Mouse (Mus musculus) frontal cortex, postnatal 10 days (tissue): ENCODE results near the gene Tmem81.

Experiments
- DNase-seq, 2 experiments: peaks; one replicate each; pipeline ENCODE4 v3.0.0; 2022; ENCODE audit warnings: low spot score in 2 of 2, mixed read lengths in 1 of 2

Tmem81 gene

GRCm38 (mm10) chr1:132519734-132520133, 13.7 kb downstream of the Tmem81 start:
- no peak for DNase-seq

- DNase-seq, result peak in 1 of 2 experiments; percentile 56
Observed at GRCm38 (mm10) chr1:132520764-132521163, 14.7 kb downstream of the Tmem81 start.

- DNase-seq, result no peak
Observed at GRCm38 (mm10) chr1:132523048-132523447, 17.0 kb downstream of the Tmem81 start.

- DNase-seq, result no peak
Observed at GRCm38 (mm10) chr1:132523920-132524319, 17.9 kb downstream of the Tmem81 start.

- DNase-seq, result peak in 1 of 2 experiments; percentile 77
Observed at GRCm38 (mm10) chr1:132525832-132526231, 19.8 kb downstream of the Tmem81 start.

GRCm38 (mm10) chr1:132528071-132528470, 22.0 kb downstream of the Tmem81 start:
- no peak for DNase-seq

- DNase-seq, result no peak
Observed at GRCm38 (mm10) chr1:132528647-132529334, 22.8 kb downstream of the Tmem81 start.

- no peak for DNase-seq
Observed at GRCm38 (mm10) chr1:132530631-132531191, 24.7 kb downstream of the Tmem81 start.

- DNase-seq, result no peak
Observed at GRCm38 (mm10) chr1:132532521-132532920, 26.5 kb downstream of the Tmem81 start.

- no peak for DNase-seq
Observed at GRCm38 (mm10) chr1:132533840-132534239, 27.8 kb downstream of the Tmem81 start.

GRCm38 (mm10) chr1:132535541-132535940, 29.5 kb downstream of the Tmem81 start:
- no peak for DNase-seq

GRCm38 (mm10) chr1:132536416-132536815, 30.4 kb downstream of the Tmem81 start:
- no peak for DNase-seq

- no peak for DNase-seq
Observed at GRCm38 (mm10) chr1:132537736-132538135, 31.7 kb downstream of the Tmem81 start.

- DNase-seq, result no peak
Observed at GRCm38 (mm10) chr1:132540701-132541100, 34.7 kb downstream of the Tmem81 start.

- DNase-seq, result no peak
Observed at GRCm38 (mm10) chr1:132541171-132541823, 35.3 kb downstream of the Tmem81 start.

GRCm38 (mm10) chr1:132541824-132542599, 36.0 kb downstream of the Tmem81 start:
- DNase-seq, result no peak

GRCm38 (mm10) chr1:132542762-132543306, 36.8 kb downstream of the Tmem81 start, which contains the start of gene Cntn2:
Cntn2 (minus strand) TSS chr1:132543256.
- DNase-seq, result peak in 1 of 2 experiments; percentile 59

- no peak for DNase-seq
Observed at GRCm38 (mm10) chr1:132543789-132544188, 37.8 kb downstream of the Tmem81 start.

- no peak for DNase-seq
Observed at GRCm38 (mm10) chr1:132557901-132558631, 52.0 kb downstream of the Tmem81 start.
